Mouse (Mus musculus) E14TG2a.4 (cell line): ENCODE results near the gene Pgpep1l.

Experiments used
- CTCF ChIP-seq: conservative IDR thresholded peaks from 2 replicates; pipeline ENCODE4 v1.5.1; 2014; ENCODE audit warnings: low read length
- NANOG ChIP-seq: IDR thresholded peaks from 2 replicates; pipeline ENCODE4 v1.6.1; 2014; ENCODE audit warnings: borderline replicate concordance, low read length, mixed read lengths

GRCm38 (mm10) chr7:68246249-68246648 lies 17.8 kb downstream of the Pgpep1l start:
- TF ChIP-seq CTCF (no peak), NANOG (no peak)
